Mouse (Mus musculus): ENCODE measurements around the gene Nipsnap3b.

The Nipsnap3b gene

DNA sequence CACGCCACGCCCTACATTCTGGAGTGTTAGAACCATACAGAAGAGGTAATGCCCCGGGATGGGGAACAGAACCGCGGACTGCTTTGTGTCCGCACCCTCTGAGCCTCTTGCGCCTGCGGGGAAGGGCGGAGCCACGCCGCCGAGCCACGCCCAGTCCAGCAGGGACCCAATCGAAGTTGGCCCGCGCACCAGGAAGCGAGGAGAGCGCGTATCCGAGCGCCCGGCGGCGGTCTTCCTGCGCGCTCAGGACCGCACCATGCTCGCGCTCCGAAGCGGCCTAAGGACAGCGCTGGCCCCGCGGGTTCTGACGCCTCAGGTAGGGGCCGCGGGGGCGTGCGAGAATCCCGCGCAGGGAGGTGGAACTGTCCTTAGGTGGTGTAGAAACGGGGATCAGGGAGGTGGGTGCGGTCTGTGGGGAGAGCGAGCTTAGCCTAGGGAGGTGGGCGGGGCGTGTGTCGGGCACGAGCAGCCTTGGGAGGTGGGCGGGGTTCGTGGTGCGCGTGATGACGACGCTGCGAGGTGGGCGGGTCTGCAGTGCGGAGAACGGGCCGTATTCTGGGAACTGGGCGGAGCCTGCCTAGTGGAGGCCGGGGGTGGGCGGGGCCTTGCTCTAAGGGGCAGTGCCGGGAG lies at the start of gene Nipsnap3b:
Gene Nipsnap3b, plus strand, starts transcription at position 149 of the 630 bp plus-strand sequence.
- DNase-seq, result peak; percentile 94 to 97

DNA sequence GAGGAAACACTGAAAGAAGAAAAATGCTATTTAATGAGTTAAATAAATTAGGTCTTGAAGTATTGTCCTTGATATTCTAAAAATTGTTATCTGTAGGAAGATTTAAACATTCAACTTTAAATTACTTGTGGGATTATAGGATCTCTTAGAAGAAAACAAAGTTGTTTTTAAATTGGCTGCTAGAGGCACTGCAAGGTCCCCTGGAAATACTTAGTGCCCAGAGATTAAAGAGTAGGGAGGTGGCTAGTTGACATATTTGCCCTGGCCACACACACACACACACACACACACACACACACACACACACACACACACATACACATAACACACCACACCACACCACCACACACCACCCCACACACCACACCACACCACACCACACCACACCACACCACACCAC lies 47.4 kb upstream of the Nipsnap3b start, which contains the start of gene Olfr270:
Gene Olfr270, plus strand, starts transcription at position 301 of the 400 bp plus-strand sequence.
- DNase-seq, result no peak

DNA sequence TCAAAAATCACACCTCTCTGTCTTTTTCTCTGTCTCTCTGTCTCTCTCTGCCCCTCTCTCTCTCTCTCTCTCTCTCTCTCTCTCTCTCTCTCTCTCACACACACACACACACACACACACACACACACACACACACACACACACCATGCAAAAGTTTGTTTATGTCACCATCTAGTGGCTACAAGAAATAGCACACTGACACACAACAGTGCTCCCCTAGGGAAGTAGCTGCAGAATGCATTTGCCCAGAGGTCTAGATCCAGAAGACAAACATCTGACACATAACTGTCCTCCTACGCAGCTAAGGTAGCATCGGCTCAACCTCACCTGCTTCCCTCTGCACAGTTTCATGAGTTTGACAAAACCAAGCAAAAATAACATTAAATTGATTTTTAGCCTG lies 26.5 kb upstream of the Nipsnap3b start:
- no peak for DNase-seq

DNA sequence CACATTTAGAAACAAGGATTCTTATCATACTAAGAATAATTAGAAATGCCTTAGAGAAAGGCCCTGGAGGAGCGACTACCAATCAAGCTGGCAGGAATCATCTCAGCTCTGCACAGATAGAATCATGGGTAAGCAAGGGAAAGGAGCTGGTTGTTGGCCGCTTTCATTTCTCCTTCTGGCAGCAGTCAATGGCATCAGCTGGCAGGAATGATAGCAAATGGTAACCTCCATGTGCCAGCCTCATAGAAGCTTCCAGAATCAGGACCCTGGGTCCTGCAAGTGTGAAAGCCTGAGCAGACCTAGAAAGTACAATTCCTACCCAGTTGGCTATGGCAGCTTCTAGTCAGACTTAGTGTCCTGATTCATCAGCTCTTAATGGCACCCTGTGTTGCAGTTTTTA lies 25.4 kb upstream of the Nipsnap3b start:
- no peak for DNase-seq

DNA sequence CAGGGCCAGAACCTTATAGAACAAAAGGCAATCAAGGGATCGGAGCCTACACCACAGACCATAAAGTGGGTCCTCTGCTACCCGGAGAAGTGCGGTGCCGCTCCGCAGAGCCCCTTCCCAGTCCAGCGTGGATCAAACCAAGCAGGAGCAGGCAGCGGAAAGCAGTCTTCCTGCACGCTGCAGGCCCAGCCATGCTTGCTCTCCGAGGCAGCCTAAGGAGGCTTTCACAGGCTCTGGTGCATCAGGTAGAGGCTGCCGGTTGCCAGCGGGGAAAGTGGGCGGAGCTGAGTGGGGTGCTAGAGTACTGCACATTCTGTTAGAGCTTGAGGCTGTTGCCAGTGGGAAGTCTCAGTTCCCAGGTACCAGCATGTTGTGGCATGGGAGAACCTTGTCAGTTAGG lies 22.4 kb upstream of the Nipsnap3b start, which contains the start of gene Nipsnap3a:
Gene Nipsnap3a, plus strand, starts transcription at position 25 of the 400 bp plus-strand sequence.
- no peak for DNase-seq

DNA sequence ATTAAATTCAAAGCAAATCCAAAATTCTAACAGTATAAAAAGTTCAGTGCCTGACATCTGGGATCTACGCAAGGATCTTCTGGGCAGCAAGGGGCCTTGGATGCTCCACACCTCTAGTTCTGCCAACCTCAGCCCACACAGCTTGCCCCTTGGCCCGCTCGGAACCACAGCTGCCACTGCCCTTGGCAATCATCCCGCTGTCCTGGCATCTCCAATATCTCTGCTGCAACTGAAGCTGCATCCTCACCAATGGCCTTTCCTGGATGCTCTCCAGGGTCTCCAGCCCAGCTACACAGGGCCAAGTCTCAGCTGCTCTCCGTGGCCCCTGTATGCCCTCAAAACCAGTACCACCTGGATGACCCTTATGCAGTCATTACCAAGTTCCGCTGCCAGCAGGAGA lies 12.2 kb upstream of the Nipsnap3b start:
- no peak for DNase-seq

DNA sequence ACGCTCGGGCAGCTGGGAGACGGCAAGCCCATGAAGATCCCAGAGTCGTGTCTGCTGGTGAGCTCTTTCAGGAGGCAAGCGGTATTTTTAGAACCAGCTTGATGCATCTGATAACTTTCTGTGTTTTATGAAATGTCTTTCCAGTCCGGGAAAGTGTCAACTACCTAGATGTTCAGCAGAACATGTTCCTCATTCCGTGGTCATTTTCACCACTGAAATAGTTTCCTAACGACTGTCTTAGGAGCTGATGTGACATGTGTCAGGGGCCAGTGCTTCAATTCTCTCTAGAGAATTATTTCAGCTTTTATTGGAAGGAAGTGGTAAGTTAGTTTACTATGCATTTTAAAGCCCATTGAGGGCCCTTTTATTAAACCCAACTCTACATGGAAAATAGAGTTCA lies 11.5 kb upstream of the Nipsnap3b start:
- DNase-seq, result no peak

DNA sequence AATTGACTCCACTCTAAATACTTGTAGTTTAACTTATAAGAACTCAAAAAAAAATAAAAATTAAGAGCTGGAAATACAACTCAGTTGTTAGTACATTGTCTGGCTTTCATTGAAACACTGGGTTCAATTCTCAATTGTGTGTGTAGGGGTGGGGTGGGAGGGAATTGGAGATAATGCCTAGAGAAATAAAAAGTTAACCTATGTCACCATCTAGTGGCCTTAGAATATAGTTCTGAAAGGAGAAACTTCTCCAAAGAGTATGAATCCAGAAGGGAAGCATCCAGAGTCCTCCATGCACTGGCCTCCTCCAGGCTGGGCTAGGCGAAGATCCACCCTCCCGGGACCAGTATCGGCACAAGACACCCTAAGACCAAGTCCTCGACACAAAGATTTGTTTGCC lies 2.5 kb upstream of the Nipsnap3b start:
- DNase-seq, result no peak

DNA sequence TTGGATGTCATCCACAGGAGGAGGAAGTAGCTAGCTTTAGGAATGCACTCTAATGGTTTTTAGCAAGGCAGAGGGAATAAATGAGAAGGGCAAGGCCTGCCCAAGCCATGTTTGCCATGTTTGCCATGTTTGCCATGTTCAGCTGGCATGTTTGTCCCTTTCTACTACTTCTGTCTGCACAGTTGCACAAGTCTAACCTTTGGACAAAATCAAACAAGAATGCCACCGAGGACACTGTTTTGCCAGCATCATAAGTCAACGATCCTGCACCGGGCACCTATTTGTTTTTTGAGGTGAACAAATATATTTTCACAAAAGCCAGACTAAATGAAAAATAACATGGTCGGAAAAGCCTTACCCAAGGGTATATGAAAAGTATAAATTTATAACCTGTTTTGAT lies 1.8 kb upstream of the Nipsnap3b start:
- DNase-seq, result no peak

DNA sequence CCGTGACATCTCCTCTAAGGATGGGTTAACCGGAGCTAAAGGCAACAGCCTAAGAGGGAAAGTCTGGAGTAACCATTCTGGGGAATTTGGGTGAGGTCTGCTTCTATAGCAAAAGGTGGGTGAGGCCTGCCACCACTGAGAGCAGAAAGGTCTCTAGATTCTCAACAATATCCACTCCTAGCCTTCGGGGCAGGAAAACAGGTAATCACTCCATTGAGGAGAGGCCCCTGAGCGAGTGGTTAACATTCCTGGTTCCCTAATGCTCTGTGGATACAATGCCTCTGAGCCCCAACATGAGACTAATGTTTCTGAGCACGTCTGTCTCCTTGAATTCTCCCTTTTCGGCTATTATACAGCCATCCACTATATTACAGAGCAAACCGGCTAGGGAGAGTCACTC lies 2.7 kb downstream of the Nipsnap3b start:
- DNase-seq, result no peak

DNA sequence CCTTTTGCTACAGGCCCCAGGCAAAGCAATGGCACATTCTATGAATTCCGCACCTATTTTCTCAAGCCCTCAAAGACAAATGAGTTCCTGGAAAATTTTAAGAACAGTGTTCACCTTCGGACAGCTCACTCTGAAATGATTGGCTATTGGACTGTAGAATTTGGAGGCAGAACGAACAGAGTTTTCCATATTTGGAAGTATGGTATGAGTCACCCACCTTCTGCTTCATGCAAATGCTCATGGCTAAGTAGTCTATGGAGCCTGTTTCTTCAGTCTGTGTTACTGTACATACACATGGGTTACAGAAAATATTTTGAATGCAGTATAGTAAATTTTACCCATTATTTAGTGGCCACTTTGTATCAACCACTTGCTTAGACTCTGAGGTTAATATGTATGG lies 3.3 kb downstream of the Nipsnap3b start:
- DNase-seq, result no peak

DNA sequence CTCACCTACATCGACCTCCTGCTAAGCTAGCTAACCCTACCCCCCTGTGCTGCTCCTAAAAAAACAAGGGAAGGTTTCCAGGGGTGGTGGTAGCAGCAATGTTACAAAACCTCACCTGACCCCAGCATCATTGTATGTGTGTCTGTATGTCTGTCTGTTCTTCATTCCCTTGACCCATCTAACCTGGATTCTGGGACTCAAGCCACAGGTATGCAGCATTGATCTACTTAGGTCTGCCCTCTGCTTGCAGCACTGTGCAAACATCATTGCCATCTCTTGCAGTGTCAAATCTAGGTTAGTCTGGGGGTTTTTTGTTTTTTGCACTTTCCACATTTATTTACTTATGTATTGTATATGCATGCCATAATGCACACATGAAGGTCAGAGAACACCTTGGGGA lies 6.7 kb downstream of the Nipsnap3b start:
- no peak for DNase-seq

DNA sequence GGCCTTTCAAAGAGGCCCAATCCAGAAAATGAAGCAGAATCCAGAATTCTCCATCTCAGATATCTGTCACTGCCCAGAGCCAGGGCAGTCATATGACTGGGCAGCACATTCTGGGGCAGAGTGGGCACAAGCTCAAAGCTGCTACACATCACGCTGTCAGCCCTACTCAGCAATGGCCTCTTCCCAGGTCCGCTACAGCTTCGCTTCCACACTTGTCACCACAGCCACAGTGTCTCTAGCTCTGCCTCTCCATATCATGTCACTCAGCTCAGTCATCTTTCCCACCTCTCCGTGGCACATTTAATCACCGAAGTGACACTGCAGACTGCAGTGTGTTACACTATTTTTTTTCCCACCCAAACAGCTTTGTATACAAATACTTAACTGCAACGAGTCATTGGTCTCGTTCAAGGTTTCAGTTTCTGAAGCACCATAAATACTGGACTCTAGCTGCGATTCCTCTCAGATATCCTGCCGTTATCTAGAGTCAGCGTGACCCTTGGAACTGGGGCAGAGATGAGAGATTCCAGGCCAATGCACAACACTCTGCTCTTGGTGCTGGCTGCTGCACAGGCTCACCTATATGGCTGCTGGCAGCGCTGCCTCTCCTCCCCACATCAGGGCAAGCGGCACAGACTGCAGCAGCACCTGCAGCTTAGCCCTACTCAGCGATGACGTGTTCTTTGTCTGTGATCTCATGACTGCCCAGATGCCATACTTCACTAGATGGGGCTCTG lies 11.7 kb downstream of the Nipsnap3b start:
- DNase-seq, result no peak

DNA sequence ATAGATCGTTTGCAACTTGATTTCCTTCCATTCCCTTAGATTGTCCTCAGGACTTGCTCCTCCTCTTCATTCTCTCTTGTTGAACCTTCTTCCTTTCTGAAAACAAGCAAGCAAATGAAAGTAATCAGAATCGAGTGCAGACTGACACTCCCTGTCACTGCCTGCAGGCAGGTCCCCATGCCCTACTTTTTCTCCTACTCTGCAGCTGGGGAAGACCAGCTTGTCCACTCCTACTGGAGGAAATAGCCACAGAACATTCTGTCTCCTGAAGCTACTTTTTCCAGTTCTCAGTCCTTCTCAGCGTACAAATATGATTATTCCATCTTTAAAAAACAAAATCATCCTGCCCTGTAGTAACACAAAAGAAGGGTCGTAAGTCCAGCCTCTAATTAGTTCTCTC lies 12.7 kb downstream of the Nipsnap3b start:
- DNase-seq, result no peak

DNA sequence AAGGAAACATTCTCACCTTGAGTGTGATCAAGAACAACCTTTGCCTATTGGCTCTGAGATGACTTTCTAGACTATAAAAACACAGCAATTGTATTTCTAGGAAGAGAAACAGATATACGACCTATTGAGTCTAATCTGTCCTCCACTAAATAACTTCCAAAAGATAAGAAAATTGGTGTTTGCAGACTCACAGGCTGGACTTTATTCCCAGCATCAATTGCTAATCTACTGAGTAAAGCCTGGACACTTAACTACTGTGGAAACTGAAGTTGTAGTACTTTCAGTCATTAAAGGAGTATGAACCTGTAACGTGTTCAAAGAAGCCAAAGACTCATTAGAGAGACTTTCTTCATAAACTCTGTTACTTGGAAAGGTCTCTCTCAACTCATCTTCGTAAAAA lies 16.1 kb downstream of the Nipsnap3b start:
- DNase-seq, result no peak

DNA sequence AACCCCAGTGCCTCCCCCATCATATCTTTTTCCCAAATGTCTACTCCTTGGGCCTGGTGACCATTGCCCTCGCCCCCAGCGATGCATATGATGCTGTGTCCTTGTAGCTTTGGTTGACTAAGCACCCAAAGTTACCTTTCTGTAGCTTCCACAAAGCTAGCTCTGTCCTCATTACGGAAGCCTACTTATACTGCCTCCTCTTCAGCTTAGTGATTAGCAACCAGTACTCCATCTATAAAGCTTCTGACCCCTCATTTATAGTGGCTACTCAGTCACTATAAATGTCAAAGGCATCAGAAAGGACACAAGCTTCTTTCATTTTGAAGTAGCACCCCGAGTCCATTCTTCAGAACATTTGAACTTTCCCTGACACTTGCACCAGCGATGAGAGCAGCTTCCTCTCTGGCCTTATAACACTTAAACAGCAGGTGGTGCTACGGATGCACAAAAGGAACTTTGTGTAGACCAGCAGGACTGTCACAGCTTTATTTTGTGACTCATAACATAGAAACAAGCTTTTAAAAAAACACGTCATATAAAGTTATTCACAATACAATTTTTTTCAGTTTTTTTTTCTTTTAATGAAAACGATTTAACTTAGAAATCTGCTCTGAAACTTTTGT lies 18.8 kb downstream of the Nipsnap3b start:
- DNase-seq, result no peak

DNA sequence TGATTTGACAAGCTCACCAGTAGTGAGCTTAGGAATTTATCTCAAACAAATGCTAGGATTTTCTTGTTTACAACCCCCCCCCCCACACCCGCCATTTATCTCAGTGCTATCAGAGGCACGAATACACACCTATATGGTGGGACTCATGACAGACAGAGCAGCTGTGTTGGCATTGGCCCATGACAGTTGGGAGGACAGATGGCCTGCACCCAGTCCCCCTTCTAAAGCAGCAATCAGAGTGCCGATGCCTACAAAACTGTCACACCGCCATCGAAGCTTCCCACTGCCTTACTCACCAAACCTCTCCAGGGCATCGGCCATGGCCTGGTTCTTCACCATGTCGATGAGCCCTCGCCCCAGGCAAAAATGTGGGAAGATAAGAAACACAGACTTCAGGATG lies 32.1 kb downstream of the Nipsnap3b start:
- no peak for DNase-seq

DNA sequence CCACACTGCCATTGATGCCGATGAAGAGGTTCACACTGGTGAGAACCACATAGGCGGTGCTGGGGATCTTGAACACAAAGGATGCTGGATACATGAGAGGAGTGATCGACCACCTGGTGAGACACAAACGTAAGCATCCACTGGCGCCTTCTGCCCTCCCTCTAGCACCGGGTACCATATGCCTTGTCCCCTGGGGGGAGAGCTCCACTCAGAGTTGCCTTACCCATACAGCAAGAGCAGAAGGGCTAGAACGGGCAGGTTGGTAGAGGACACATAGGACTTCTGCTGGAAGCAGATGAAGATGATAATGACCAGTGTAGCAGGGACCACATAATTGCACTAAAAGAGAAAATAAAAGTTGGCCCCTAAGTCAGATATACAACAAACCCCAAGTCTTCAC lies 34.1 kb downstream of the Nipsnap3b start:
- no peak for DNase-seq

DNA sequence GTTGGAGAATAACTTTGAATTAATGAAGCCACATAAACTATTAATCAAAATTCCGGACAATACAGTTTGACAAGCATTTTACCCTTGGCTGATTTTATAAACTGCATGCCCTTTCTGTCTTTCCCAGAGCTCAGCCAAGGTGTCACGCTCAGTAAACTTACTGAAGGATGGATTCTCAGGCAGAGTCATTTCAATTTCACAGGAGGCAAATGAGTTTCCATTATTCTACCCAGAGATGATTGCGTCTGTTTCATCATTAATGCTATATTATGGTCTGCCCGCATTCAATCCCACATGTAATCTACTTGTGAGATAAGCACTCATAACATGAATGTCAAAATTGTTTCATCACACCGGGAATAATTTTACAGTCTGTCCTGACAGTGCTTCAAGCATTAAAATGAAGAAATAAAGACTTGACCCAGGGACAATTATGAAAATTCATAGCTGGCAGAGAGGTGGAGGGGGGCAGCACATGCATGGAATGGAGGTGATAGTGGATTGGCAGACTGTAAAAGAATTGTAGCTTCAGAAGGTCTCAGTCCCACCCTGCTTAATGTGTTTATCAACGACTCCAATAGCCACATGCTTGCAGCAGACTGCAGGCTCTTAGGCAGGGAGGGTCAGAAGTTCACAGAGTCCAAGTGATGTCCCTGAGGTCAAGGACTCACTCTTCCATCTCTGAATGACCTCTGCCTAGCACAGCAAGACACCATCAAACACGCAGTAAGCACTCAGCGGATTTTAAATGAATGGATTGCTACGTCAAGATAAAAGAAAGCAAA lies 34.8 kb downstream of the Nipsnap3b start:
- no peak for DNase-seq

DNA sequence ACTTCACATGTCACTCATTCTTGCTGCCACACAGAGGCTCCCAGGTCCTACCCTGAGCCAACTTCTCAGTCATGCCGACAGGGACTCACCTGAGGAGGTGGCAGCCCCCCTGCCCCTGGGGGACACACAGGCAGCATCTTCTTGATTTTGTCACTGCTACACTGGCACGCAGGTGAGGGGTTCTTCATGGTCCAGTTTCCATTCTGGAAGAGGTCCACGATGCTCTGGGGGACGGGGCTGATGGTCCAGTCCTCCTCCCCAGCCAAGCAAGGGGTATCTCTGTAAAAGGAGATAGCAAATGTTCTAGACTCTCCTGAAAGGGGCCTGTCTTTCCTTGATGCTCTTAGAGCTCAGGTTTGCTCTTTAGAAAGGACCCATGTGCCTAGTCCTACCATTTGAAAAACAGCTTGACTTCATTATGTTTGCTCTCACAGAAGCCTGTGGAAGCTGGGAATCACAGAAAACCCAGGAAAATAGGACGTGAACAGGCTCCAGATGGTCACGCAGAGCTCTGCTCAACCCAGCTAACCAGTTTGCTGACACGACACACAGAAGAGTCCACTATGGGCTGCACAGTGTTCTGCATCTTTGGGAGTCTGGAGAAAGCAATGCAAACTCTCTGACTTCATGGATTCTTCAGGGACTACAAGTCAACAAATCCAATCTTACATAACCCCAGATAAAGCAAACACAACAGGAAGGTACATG lies 50.8 kb downstream of the Nipsnap3b start:
- no peak for DNase-seq

All from kidney, adult 8-10 months (tissue).